Mouse (Mus musculus) embryo, embryonic 11.5 days (tissue): Measurements from ENCODE around the gene Dnajc19.

ENCODE experiments used
- DNase-seq: peaks from one replicate; pipeline ENCODE4 v3.0.0-alpha.2; 2012; ENCODE audit warnings: low read depth, low spot score

Gene Dnajc19

DNA sequence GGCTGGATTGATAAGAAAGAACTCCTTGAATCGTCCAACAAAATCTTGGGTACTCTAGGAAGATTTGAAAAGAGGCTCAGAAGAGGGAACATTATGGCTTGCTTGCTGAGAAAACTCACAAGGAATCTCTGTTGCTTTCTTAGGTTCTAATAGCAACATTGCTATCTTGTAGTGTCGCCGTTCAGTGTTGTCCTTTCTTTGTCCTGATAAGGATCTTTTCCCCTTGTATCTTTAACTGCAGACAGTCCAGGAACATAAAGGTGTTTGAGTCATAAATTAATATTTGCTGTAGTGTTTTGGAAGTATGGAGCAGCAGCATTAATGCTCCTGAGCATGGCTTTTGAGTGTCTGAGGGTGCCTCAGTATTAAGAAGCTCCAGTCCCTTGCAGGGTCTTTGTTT is 50.5 kb downstream of the Dnajc19 start:
- DNase-seq: no peak

DNA sequence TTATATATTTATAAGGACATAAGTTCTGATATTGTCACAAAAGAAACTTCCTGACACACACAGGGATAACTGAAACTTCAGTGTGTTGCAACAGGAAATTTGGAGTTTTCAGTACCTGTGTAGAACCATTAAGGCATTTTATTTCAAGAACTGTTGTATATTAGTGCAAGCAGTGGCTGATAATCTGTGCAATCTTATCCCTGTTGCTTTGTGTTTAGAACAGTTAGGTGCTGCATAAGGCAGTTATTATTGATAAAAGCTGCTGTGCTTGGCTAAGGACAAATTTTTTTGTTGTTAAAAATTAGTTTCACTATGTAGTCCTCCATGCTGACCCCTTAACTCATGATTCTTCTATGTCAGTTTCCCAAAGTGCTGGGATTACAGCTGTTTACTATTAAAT is 52.2 kb downstream of the Dnajc19 start:
- no peak for DNase-seq

GRCm38 (mm10) chr3:34021259-34021828 is 59.8 kb downstream of the Dnajc19 start:
- no peak for DNase-seq

DNA sequence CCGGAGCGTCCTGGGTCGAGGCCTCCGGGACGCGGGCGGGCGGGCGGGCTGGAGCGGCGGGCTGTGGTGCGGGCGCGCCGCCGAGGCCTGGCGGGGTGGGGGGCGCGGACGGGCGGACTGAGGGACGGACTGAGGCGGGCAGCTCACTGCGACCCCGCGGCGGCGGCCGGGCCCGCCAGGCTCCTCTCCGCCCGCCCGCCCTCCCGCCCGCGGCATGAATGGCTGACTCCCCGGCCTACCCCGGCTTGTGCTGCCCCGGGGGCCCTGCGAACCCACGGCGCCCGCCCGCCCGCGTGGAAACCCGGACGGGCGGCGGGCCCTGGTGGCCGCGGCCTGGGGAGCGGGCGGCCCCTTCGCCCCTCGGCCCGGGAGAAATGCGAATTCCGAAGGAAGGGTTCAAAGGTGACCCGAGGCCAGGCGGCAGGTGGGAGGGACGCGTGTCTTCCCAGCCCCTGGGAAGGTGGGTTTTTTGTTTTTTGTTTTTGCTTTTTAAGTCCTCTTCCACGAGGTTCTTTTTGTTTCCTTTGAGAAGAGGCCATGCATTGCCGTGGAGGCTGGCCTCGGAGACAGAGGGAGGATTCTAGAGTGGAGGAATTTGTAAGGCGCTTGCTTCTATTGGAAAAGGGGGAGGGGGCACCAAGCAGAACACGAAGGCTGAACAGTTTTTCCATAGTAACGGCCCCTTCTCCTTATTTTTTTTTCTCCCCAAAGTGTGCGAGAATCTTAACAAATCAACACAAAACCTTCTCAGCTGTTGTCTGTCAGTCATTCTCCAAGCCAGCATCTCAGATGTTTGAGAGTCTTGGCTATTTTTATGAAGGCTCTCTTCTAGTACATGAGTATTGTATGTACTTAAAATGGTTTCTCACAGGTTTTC is 60.5 kb downstream of the Dnajc19 start:
- DNase-seq: peak; percentile 16

DNA sequence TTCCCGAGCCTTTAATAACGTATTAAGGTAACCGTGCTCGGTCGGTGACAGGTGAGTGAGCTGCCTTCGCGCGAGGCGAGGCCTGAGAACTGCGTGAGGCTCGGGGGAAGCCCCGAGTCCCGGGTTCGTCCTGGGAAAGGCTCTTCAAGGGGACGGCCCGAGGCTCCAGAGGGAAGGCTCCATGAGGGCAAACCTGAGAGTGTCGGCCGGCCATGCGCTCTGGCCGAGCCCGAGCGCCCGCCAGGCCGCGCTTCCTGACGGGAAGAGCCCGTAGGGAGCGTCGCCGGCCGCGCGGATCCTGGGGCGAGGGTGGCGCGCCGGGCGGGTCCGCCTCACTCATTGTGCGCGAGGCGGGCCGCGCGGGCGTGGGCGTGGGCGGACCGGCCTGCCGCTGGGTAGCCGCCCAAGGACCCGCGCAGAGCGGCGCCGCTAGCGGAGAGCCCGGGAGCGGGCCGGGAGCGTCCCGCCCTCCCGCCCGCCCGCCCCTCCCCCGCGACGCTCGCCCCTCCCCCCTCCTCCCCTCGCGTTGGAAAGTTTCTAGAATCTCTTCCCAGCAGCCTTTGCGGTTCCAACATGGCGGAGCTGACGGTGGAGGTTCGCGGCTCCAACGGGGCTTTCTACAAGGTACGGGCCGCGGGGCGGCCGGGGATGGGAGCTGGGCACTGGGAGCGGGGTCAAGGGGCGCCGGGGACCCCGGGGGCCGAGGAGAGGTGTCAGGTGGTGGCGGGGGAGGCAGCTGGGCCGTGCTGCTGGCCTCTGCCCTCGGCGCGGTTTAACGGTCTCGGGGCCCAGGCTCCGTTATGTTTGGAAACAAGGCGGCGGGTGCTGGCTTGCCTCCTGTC is 61.4 kb downstream of the Dnajc19 start, which contains the start of gene Fxr1:
Fxr1 (plus strand) TSS at position 404 of the 842 bp plus-strand sequence.
- DNase-seq: peak; percentile 77

DNA sequence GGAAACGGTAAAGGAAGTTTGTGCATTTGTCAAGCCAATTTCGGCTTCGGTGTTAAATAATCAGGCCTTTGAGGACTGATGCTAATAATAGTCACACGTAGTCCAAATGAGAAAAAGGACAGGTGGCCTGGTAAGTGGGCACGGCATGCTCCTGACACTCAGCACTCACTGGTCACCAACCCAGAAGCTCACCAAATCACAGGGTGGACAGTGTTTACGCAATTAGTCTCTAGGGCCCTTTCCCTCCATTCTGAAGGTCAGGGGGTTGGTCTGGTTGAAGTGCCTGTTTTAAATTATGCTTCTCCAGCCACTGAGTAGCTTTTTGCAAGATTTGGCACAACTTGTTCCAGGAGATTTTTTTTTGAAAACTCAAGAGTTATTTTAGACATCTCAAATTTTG is 72.9 kb downstream of the Dnajc19 start:
- DNase-seq: no peak

DNA sequence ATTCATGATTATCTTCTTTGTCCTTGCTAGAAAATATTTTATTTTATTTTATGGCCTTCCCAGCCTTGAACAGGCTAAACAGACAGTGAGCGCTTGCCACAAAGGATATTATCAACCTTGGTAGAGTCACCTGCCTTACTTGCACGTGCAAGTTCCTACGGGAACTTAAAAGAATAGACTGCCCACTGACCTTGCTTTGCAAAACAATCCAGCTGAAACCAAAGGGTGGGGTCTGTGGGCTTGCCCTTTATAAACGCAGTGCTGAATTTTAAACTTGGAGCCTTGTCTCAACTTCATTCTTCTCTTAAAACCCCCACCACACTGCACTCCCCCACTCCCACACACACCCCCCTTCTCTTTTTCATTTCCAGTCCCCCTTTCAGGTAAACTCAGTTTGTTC is 73.5 kb downstream of the Dnajc19 start:
- no peak for DNase-seq

DNA sequence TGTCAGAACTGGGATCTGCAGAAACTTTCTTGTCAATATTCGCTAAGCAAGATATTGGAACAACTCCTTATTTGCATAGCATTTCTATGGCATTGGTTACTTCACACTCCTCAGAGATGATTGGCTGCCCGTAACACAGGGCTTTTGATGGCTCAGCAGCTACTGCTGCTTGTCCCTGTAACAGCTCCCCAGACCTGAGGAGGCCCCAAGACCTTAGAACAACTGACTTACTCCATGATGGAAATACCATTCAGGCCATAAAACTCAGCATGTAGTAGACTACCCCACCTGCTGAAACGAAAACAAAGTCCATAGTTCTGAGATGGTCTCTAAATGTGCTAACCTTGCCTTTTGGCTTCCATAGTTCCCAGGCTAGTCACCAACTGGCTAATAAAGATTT is 74.3 kb downstream of the Dnajc19 start:
- DNase-seq: no peak

DNA sequence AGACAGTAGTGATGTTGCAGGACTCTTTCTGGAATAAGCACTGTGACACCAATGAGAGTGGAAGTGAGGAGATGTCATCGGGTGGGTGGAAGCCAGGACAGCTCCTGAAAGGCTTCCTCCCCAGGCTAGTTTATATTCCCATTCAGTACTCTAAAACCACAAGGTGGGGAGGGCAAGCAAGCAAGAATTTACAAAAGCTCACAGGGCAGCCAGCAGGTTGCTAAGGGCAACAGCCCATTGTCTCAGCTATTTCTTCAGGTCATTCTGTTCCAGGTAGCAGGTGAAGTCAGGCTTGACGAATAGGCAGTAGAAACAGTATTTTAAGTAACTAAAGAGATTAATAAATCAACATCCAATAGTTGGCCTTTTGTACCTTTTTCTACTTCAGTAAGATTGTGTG is 74.8 kb downstream of the Dnajc19 start:
- DNase-seq: no peak
